Mouse (Mus musculus): ENCODE data around the gene Gm19684.

DNA sequence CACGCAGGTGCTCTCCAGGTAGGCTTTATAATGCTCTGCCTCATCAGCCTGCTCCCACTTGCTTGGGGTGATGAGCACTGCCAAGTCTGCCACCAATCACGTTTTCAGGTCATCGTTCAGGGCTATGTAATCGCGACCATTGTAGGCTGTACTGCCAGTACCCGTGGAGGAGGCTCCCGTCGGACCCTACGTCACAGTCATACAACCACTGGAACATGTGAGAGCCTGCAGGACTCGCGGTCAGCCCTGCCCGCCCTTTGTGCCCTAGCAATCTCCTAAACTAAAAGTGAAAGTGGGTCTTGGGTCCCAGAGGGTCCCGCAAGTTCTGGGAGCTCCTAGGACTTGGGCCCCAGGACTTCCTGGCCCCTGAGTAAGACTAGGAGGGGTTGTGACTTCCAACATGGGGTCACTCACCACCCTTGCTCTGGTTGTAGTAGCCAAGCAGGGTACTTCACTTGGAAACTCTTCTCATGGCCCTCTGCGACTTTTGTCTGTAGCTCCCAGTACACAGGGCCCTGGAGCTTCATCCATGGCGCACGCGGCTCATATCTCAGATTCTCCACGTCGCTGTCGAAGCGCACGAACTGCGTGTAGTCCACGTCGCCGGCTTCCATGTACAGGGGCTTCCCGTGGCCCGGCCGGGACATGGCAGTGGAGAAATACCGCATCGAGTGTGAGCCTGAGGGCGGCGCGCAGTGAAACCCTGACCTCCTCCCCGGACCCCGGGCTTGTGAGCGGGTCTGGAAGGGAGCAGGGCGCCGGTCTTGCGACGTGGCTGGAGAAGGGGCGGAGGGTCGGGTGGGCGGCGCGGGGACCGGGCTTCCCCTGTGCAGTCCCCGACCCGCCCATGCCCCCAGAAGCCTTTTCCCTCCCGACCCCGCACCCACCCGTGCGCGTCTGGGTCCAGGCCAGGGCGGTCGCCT lies 39.9 kb downstream of the Gm19684 start:
- TF ChIP-seq CTCF (IDR thresholded peaks at IDR 0.05; ENCODE audit: control insufficient read depth, insufficient read depth, insufficient replicate concordance, low read depth, low read length) (no peak), POLR2A (IDR thresholded peaks at IDR 0.05; ENCODE audit: control insufficient read depth, low read depth, low read length) (no peak)

All from testis, adult 2 months (tissue).